Mouse (Mus musculus): Measurements from ENCODE around the gene Dlgap1.

DNA sequence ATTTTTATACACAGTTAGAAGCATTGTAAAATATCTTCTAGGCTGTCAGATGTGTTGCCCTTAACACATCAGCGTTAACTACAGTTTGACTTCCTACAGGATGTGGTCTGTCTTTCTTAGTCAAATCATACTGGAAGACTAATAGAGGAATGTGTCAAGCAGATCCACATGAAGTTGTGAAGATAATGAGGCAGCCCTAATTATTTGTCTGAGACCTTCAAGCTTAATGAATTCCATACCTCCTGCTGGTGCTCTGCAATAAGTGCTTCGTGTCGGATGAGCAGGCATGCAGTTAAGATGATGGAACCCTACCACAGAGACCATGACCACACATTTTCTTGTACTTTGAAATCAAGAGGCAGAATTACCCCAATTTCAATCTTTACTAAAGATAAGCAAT is 294.3 kb downstream of the Dlgap1 start:
- TF ChIP-seq GATA1 (IDR thresholded peaks at IDR 0.05; ENCODE audit: borderline replicate concordance, low read length), result no peak
- no peak for TF ChIP-seq FLI1 (IDR thresholded peaks at IDR 0.05; ENCODE audit: low read length)
